ENCODE assay signal across 9 mouse cellular contexts in the genomic region with DNA sequence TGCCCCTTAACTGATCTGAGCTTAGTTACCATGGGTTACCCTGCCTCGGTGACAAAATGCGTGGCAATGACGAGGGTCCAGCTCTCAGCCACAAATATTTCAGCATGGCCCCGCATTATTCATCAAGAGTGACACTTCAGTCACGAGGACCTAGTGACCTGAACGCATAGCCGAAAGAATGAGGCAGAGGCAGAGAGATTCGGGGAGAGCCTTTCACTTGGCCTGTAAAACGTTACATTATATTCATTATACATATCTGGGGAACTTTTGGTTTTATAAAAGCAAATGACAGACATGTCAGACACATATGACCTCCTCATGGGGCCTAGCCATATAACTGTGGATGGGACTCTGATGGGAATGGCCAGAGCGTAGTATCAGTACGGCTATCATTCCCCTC. TPM values are rescaled to one million over a fixed set of nuclear protein-coding genes. Genes with fewer than 3 reads are reported as not detected.
DNase-seq lines count a peak whose midpoint lies in the region; ATAC-seq lines count a peak whose summit lies in the region.
"Had no signal": no experiment of that assay in that cellular context is flagged by ENCODE, and none has a peak within 500 bp of the region (broad histone marks: within the 10 kb centered on the region; RNA-seq: fewer than 3 reads in every experiment).

Crhbp (minus strand) TSS at position 101 of the 400 bp plus-strand sequence.

- peaks cover 12% of the 10 kb centered on the region for H3K4me1 ChIP-seq in heart, embryonic 15.5 days (replicated peaks)
- H3K4me1 ChIP-seq in brown adipose tissue, adult 24 weeks (ENCODE audit: control insufficient read depth, insufficient read depth, insufficient read length, low read length) = no peaks in the 10 kb centered on the region
- H3K4me1 ChIP-seq in hindbrain, embryonic 16.5 days (ENCODE audit: control insufficient read depth, insufficient read depth, low read depth, low read length) = peaks cover 11% of the 10 kb centered on the region
- peaks cover 9% of the 10 kb centered on the region; the same call in 1 of the 2 replicates for H3K4me1 ChIP-seq in midbrain, embryonic 11.5 days (ENCODE audit: control insufficient read depth, insufficient read depth, low read length)

- no peak within 1 kb of the TSS for H3K27ac ChIP-seq in heart, embryonic 15.5 days
- no peak within 1 kb of the TSS for H3K27ac ChIP-seq in brown adipose tissue, adult 24 weeks (replicated peaks; ENCODE audit: low read depth, low read length)
- no peak within 1 kb of the TSS for H3K27ac ChIP-seq in hindbrain, embryonic 16.5 days (ENCODE audit: low read depth, low read length)
- H3K27ac ChIP-seq in midbrain, embryonic 11.5 days (ENCODE audit: low read depth, low read length) = no peak within 1 kb of the TSS

- WGBS in heart, embryonic 15.5 days = 63% methylated on average over 11 of the region's 11 CpGs
- WGBS in hindbrain, embryonic 16.5 days = 42% methylated on average over 11 of the region's 11 CpGs
- 47% methylated on average over 11 of the region's 11 CpGs for WGBS in midbrain, embryonic 11.5 days

- DNase-seq in heart, adult 8-10 months (ENCODE audit: low spot score) = no peak
- no peak for DNase-seq in midbrain, embryonic 11.5 days (ENCODE audit: low spot score, missing footprints)
- no peak for DNase-seq in right cerebral cortex, postnatal 25 days
- no peak for DNase-seq in ovary, postnatal 36 days (ENCODE audit: low spot score)
- no peak for DNase-seq in urinary bladder, adult 18-20 months (ENCODE audit: low spot score in 2 of 2)
- DNase-seq: cerebellum, postnatal 10 days had no signal

- no peak for ATAC-seq in heart, embryonic 15.5 days (replicated peaks; ENCODE audit: insufficient number of reproducible peaks, insufficient read depth, low FRiP score, low read depth)
- ATAC-seq in hindbrain, embryonic 16.5 days = no peak
- no peak for ATAC-seq in midbrain, embryonic 11.5 days (ENCODE audit: low FRiP score)

- H3K4me3 ChIP-seq in heart, embryonic 15.5 days = peak within 1 kb of the TSS; percentile 50
- H3K4me3 ChIP-seq in brown adipose tissue, adult 24 weeks (ENCODE audit: insufficient read depth, low read depth, low read length) = peak within 1 kb of the TSS; percentile 3; the same call in 1 of the 2 replicates
- H3K4me3 ChIP-seq in hindbrain, embryonic 16.5 days (ENCODE audit: low read length) = peak within 1 kb of the TSS; percentile 51
- H3K4me3 ChIP-seq in midbrain, embryonic 11.5 days (ENCODE audit: low read depth, low read length) = peak within 1 kb of the TSS; percentile 34

- H3K9ac ChIP-seq in heart, embryonic 15.5 days = peak within 1 kb of the TSS; percentile 46; the same call in 1 of the 2 replicates
- H3K9ac ChIP-seq in hindbrain, embryonic 16.5 days (ENCODE audit: low read depth, low read length) = peak within 1 kb of the TSS; percentile 63
- peak within 1 kb of the TSS; percentile 40; the same call in 1 of the 2 replicates for H3K9ac ChIP-seq in midbrain, embryonic 11.5 days (ENCODE audit: low read length)

- peak within 1 kb of the TSS; percentile 89 for H3K4me2 ChIP-seq in heart, embryonic 15.5 days
- H3K4me2 ChIP-seq in hindbrain, embryonic 16.5 days (ENCODE audit: low read length) = peak within 1 kb of the TSS; percentile 96
- H3K4me2 ChIP-seq in midbrain, embryonic 11.5 days = peak within 1 kb of the TSS; percentile 70

- H3K27me3 ChIP-seq in heart, embryonic 15.5 days = peaks cover 46% of the 10 kb centered on the region
- H3K27me3 ChIP-seq in hindbrain, embryonic 16.5 days (replicated peaks; ENCODE audit: control insufficient read depth, insufficient read depth, low read length) = peaks cover 14% of the 10 kb centered on the region
- peaks cover 15% of the 10 kb centered on the region for H3K27me3 ChIP-seq in midbrain, embryonic 11.5 days (ENCODE audit: control insufficient read depth, insufficient read depth, low read length)

- no peaks in the 10 kb centered on the region for H3K36me3 ChIP-seq in heart, embryonic 15.5 days
- H3K36me3 ChIP-seq in hindbrain, embryonic 16.5 days (ENCODE audit: control insufficient read depth, insufficient read depth, low read length) = no peaks in the 10 kb centered on the region
- no peaks in the 10 kb centered on the region for H3K36me3 ChIP-seq in midbrain, embryonic 11.5 days (ENCODE audit: control insufficient read depth, insufficient read depth, low read length)

- no peaks in the 10 kb centered on the region for H3K9me3 ChIP-seq in heart, embryonic 15.5 days (replicated peaks)
- H3K9me3 ChIP-seq in hindbrain, embryonic 16.5 days (ENCODE audit: control insufficient read depth, low read length) = no peaks in the 10 kb centered on the region
- no peaks in the 10 kb centered on the region for H3K9me3 ChIP-seq in midbrain, embryonic 11.5 days (ENCODE audit: control insufficient read depth, low read length)

RNA-seq across cellular contexts. Expression of gene Crhbp, which starts in this region (rescaled TPM):
- 0.11 and 0.42 TPM in 2 replicates for polyA plus RNA-seq in heart, embryonic 15.5 days (2015; fragmentation: Nextera tagmentation; extraction: Ambion mirVana)
- total RNA-seq in heart, adult 8-10 months (2022) = not detected
- polyA plus RNA-seq in brown adipose tissue, adult 24 weeks (2012; ENCODE audit: insufficient read depth, insufficient read length, missing spikeins) = not detected in 2 replicates
- polyA plus RNA-seq in hindbrain, embryonic 16.5 days (2015; fragmentation: Nextera tagmentation; extraction: Ambion mirVana) = 8.2 and 11.7 TPM in 2 replicates
- polyA plus RNA-seq in midbrain, embryonic 11.5 days (2014; fragmentation: Nextera tagmentation; extraction: Ambion mirVana) = 1.9 TPM in 2 replicates
